Mouse (Mus musculus): ENCODE results near the gene Ost4.

GRCm38 (mm10) chr5:30918691-30919090, 11.1 kb upstream of the Ost4 start:
- TF ChIP-seq POLR2A (IDR thresholded peaks at IDR 0.05; ENCODE audit: insufficient read length, low read depth): no peak
- no peak for TF ChIP-seq E2F4 (IDR thresholded peaks at IDR 0.05; ENCODE audit: insufficient read depth)
- TF ChIP-seq SRF (IDR thresholded peaks at IDR 0.05; ENCODE audit: control insufficient read depth, insufficient read length, low read depth): no peak

All from myocyte (in vitro differentiated cells).